Mouse (Mus musculus): Measurements from ENCODE around the gene Foxo4. TPM values are rescaled to one million over a fixed set of nuclear protein-coding genes. Genes with fewer than 3 reads are reported as not detected.
A peak's percentile ranks its signal among the peaks of the same experiment; 100 is the strongest.

The Foxo4 gene
- total RNA-seq (2022) = 100 to 1,000 TPM; 131 to 157 (median 141) TPM

DNA sequence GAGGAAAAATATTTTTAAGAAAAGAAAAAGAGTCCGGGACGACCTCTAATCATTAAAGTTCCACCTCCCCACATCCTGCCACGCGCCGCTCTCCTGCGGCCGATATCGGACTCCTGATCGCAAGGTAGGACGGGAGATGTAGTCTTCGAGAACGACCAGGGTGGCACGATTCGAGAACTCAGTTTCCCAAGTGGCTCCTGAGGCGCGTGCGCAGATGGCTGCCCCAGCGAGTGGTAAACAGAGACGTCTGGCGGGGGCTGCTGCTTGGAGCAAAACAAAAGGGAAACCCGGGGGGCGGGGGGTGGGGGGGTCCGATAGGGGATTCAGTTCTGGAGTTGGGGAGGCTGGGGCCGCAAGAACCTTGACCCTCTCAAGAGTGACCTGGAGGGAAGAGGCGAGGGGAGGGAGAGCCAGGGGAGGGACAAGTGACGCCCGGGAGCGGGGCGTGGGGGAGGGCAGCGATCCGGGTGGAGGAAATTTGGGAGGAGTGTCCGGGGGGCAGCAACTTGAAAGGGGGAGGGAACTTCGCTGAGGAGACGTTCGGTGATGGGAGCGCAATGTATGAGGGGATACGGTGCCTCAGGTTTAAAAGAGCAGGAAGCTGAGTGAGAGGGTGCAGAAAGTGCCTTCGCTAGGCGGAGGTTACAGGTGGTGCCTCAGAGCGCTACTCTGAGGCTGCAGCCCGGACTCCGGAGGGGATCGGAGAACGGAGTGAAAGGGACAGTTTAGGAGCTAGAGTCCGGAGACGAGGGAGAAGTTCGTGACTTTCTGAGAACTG, at the start of gene Foxo4:
Gene Foxo4, plus strand, starts transcription at position 577 of the 778 bp plus-strand sequence.
- DNase-seq (ENCODE audit: low spot score in 2 of 2) = peak; percentile 77 to 84

GRCm38 (mm10) chrX:101221834-101222795, 32.2 kb upstream of the Foxo4 start, which contains the start of gene Snx12:
Gene Snx12 (minus strand): TSS chrX:101222563.
- peak; percentile 71 to 83 for DNase-seq (ENCODE audit: low spot score in 2 of 2)

GRCm38 (mm10) chrX:101222796-101223162, 31.5 kb upstream of the Foxo4 start:
- DNase-seq (ENCODE audit: low spot score in 2 of 2) = no peak

- no peak for DNase-seq (ENCODE audit: low spot score in 2 of 2)
These were observed 9.3 kb upstream of the Foxo4 start for GRCm38 (mm10) chrX:101245011-101245410.

- no peak for DNase-seq (ENCODE audit: low spot score in 2 of 2)
These were observed 412 bp downstream of the Foxo4 start for GRCm38 (mm10) chrX:101254740-101255139.

GRCm38 (mm10) chrX:101256603-101257002, 2.3 kb downstream of the Foxo4 start:
- no peak for DNase-seq (ENCODE audit: low spot score in 2 of 2)

DNA sequence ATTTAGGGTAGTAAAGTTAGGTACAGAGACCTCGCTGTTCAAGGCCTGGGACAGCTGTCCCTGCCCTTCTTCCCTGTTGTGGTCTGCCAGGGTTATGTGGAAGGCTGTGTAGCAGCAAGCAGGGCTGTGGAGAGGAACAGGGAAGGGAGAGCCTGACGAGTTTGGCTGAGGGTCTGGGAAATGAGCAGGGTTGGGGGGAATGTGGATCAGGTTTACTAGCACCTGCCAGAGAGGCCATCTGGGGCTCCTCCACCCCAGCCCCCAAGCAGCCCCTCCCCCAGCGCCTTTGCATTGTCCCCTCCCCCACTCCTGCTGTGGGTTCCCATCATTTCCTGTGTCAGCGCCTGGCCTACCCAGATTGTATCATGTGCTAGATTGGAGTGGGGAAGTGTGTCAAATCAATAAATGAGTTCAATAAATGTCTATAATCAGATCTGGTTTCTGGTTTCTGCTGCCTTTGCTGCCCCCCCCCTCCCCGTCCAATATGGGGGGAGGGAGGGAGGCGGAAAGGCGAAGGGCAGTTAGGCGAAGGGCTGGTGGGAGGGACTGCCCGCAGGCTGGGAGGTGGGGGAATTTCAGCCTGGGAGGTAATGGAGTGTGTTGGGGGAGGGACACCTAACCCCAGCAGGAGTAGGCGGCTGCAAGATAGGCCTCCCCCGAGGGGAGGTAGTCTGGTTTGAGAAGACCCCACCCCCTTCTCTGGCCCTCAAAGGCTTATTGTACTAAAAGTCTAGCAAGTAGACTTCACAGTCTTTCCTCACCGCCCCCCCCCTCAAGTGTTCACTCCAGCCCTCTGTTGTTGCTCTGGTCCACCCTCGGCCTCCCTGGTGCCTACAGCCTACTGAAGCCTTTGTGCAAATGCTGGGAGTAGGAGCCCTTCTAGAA, 6.4 kb downstream of the Foxo4 start:
- no peak for DNase-seq (ENCODE audit: low spot score in 2 of 2)

GRCm38 (mm10) chrX:101263892-101264291, 9.6 kb downstream of the Foxo4 start, which contains the start of gene Gm614:
Gene Gm614 (minus strand): TSS chrX:101263992.
- DNase-seq (ENCODE audit: low spot score in 2 of 2) = no peak

- no peak for DNase-seq (ENCODE audit: low spot score in 2 of 2)
These were observed 12.3 kb downstream of the Foxo4 start for GRCm38 (mm10) chrX:101266631-101267030.

GRCm38 (mm10) chrX:101268025-101268754, 13.9 kb downstream of the Foxo4 start, which contains the start of gene Il2rg:
Gene Il2rg (minus strand): TSS chrX:101268255.
- DNase-seq (ENCODE audit: low spot score in 2 of 2) = no peak

- no peak for DNase-seq (ENCODE audit: low spot score in 2 of 2)
These were observed 14.4 kb downstream of the Foxo4 start, which contains the start of gene Gm20489 for GRCm38 (mm10) chrX:101268755-101269124. Gene Gm20489 (minus strand): TSS chrX:101269023.

- no peak for DNase-seq (ENCODE audit: low spot score in 2 of 2)
These were observed 19.1 kb downstream of the Foxo4 start for GRCm38 (mm10) chrX:101273410-101273809.

- DNase-seq (ENCODE audit: low spot score in 2 of 2) = peak; percentile 84 to 89
These were observed 19.8 kb downstream of the Foxo4 start, which contains the start of gene Med12 for GRCm38 (mm10) chrX:101273875-101274738. Gene Med12 (plus strand): TSS chrX:101274030.

GRCm38 (mm10) chrX:101282813-101283212, 28.5 kb downstream of the Foxo4 start:
- no peak for DNase-seq (ENCODE audit: low spot score in 2 of 2)

DNA sequence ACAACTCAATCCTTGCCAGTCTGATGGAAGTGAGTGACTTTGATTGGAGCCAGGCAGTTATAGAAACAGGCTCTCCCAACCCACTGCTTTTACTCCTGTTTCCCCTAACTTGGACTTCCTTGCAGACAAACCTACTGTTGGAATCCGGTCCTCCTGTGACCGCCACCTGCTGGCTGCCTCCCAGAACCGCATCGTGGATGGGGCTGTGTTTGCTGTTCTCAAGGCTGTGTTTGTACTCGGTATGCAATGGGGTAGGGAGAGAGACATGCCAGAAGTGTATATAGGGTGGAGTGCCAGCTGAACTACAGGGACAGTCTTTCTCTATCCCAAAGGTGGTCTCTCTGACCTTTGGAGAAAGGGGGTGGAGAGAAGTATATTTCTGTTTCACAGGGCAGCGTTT, 31.2 kb downstream of the Foxo4 start:
- DNase-seq (ENCODE audit: low spot score in 2 of 2) = no peak

- DNase-seq (ENCODE audit: low spot score in 2 of 2) = no peak
These were observed 31.8 kb downstream of the Foxo4 start for GRCm38 (mm10) chrX:101285953-101286670.

DNA sequence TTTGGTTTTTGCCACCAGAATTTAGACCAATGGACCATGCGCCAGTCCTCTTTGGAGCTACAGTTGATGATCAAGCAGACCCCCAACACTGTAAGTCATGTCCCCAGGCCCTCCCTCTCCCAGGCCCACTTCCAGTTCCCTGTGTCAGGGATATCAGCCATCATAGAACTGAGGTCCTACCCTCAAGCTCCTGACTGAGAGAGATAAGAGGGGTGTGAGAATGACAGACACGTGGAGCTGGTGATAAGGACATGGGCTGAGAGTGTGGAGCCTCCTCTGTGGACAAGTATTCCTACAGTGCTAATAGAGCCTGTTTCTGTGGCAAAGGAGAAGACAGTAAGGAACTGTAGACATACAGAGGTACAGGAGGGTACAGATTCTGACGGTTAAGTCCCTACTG, 33.2 kb downstream of the Foxo4 start:
- no peak for DNase-seq (ENCODE audit: low spot score in 2 of 2)

DNA sequence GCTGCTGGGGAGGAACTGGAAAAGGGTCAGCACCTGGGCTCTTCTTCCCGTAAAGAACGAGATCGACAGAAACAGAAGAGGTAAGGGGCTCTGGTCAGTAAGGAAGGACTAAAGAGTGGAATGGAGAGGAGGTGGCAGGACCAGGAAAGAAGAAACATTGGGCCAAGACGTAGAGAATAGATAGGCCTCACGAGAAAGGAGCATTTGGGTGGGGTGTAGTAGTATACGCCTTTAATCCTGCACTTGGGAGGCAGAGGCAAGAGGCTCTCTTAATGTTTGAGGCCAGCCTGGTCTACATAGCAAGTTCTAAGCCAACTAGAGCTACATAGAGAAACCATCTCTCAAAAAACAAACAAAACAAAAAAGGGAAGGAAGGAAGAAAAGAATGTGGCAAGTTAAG, 34.1 kb downstream of the Foxo4 start:
- DNase-seq (ENCODE audit: low spot score in 2 of 2) = no peak

DNA sequence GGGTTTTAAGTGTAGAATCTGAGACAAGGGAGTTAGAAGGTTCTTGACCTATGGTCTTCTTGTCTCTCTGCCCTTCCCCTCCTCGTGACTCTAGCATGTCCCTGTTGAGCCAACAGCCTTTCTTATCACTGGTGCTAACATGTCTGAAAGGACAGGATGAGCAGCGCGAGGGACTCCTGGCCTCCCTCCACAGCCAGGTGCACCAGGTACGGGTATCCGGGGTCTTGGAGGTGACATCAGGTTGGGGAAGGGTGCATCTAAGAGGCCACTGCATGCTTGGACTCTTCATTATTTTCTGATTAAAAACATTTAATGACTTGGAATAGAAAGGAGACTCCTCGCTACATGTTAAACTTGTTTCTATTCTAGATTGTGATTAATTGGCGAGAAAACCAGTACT, 34.7 kb downstream of the Foxo4 start:
- no peak for DNase-seq (ENCODE audit: low spot score in 2 of 2)
